In genomic region chr1:131174299-131174861, GRCm38 (mm10) we compare ENCODE assay signal across 14 mouse cellular contexts. TPM values are rescaled to one million over a fixed set of nuclear protein-coding genes. Genes with fewer than 3 reads are reported as not detected.
DNase-seq lines count a peak whose midpoint lies in the region; ATAC-seq and TF ChIP-seq lines count a peak whose summit lies in the region.
"Had no signal": no experiment of that assay in that cellular context is flagged by ENCODE, and none has a peak within 500 bp of the region (broad histone marks: within the 10 kb centered on the region; RNA-seq: fewer than 3 reads in every experiment).

No protein-coding gene starts in this region.

- no peak for TF ChIP-seq CTCF in cerebellum, adult 2 months (IDR thresholded peaks at IDR 0.05; ENCODE audit: borderline replicate concordance, insufficient read depth, low read depth, low read length)
- TF ChIP-seq CTCF in spleen, adult 2 months (IDR thresholded peaks at IDR 0.05; ENCODE audit: extremely low read depth, insufficient read depth, insufficient read length, insufficient replicate concordance): no peak

- H3K4me1 ChIP-seq in cerebellum, adult 2 months (ENCODE audit: control insufficient read depth, insufficient read depth, low read length): no peaks in the 10 kb centered on the region
- H3K4me1 ChIP-seq in kidney, embryonic 16.5 days (ENCODE audit: insufficient read depth, low read length): no peaks in the 10 kb centered on the region
- no peaks in the 10 kb centered on the region for H3K4me1 ChIP-seq in spleen, adult 2 months (ENCODE audit: control insufficient read depth, insufficient read depth, insufficient read length)
- H3K4me1 ChIP-seq: embryonic facial prominence, embryonic 12.5 days; forebrain, embryonic 15.5 days; stomach, embryonic 15.5 days had no signal

- H3K4me3 ChIP-seq in cerebellum, adult 2 months (replicated peaks; ENCODE audit: insufficient read depth, low read depth, low read length): no peak overlapping the region
- no peak overlapping the region for H3K4me3 ChIP-seq in kidney, embryonic 16.5 days (ENCODE audit: low read length)
- no peak overlapping the region for H3K4me3 ChIP-seq in spleen, adult 2 months (ENCODE audit: extremely low read depth, insufficient read depth, insufficient read length)
- H3K4me3 ChIP-seq: embryonic facial prominence, embryonic 12.5 days; forebrain, embryonic 15.5 days; liver, embryonic 12.5 days; stomach, embryonic 15.5 days had no signal

- no peak for TF ChIP-seq POLR2A in cerebellum, adult 2 months (IDR thresholded peaks at IDR 0.05; ENCODE audit: borderline replicate concordance, insufficient read depth, low read length)
- no peak for TF ChIP-seq POLR2A in spleen, adult 2 months (IDR thresholded peaks at IDR 0.05; ENCODE audit: low read depth, low read length)

- DNase-seq in cerebellum, adult 2 months: peak; percentile 38 to 57
- no peak for DNase-seq in cerebellum, adult 11 months
- no peak for DNase-seq in kidney, adult 18-20 months
- DNase-seq in spleen, adult 2 months (ENCODE audit: low read depth in 1 of 2, low spot score in 2 of 2): no peak
- no peak for DNase-seq in spleen, postnatal 10 days (ENCODE audit: low spot score in 2 of 2)
- DNase-seq: lung, embryonic 14.5 days; lung, postnatal 4 days; midbrain, embryonic 14.5 days had no signal

- H3K36me3 ChIP-seq in kidney, embryonic 16.5 days (ENCODE audit: insufficient read depth, low read length): peaks cover 45% of the 10 kb centered on the region
- H3K36me3 ChIP-seq in spleen, adult 2 months (ENCODE audit: control insufficient read depth, insufficient read depth, low read length): peaks cover 37% of the 10 kb centered on the region

- H3K27me3 ChIP-seq in cerebellum, adult 2 months (ENCODE audit: control insufficient read depth, insufficient read depth, low read length): no peaks in the 10 kb centered on the region
- H3K27me3 ChIP-seq in kidney, embryonic 16.5 days (ENCODE audit: insufficient read depth, low read length): no peaks in the 10 kb centered on the region
- no peaks in the 10 kb centered on the region for H3K27me3 ChIP-seq in spleen, adult 2 months (ENCODE audit: control insufficient read depth, insufficient read depth, low read length)
- H3K27me3 ChIP-seq: embryonic facial prominence, embryonic 12.5 days; forebrain, embryonic 15.5 days; liver, embryonic 12.5 days; stomach, embryonic 15.5 days had no signal

- ATAC-seq in kidney, embryonic 16.5 days (ENCODE audit: low FRiP score, low TSS enrichment): peak; percentile 70
- no peak for ATAC-seq in CD4-positive, CD25-positive, alpha-beta regulatory T cell, adult 4 months
- ATAC-seq: forebrain, embryonic 15.5 days; liver, embryonic 12.5 days had no signal

- no peak overlapping the region for H3K9ac ChIP-seq in kidney, embryonic 16.5 days (replicated peaks; ENCODE audit: low read length)
- H3K9ac ChIP-seq: embryonic facial prominence, embryonic 12.5 days; forebrain, embryonic 15.5 days; liver, embryonic 12.5 days; lung, embryonic 14.5 days; stomach, embryonic 15.5 days had no signal

- no peaks in the 10 kb centered on the region for H3K9me3 ChIP-seq in kidney, embryonic 16.5 days (ENCODE audit: low read length)
- H3K9me3 ChIP-seq: embryonic facial prominence, embryonic 12.5 days; forebrain, embryonic 15.5 days; liver, embryonic 12.5 days; stomach, embryonic 15.5 days had no signal

- H3K4me2 ChIP-seq in kidney, embryonic 16.5 days (replicated peaks; ENCODE audit: low read depth, low read length): no peak overlapping the region
- H3K4me2 ChIP-seq: embryonic facial prominence, embryonic 12.5 days; forebrain, embryonic 15.5 days; liver, embryonic 12.5 days; lung, embryonic 14.5 days; stomach, embryonic 15.5 days had no signal

- no peak overlapping the region for H3K27ac ChIP-seq in cerebellum, adult 2 months (ENCODE audit: insufficient read depth, low read length)
- H3K27ac ChIP-seq in kidney, embryonic 16.5 days (ENCODE audit: low read length): no peak overlapping the region
- H3K27ac ChIP-seq in spleen, adult 2 months (ENCODE audit: insufficient read depth, low read length): peak overlapping the region; percentile 5; the same call in 1 of the 2 replicates
- H3K27ac ChIP-seq: embryonic facial prominence, embryonic 12.5 days; forebrain, embryonic 15.5 days; liver, embryonic 12.5 days; stomach, embryonic 15.5 days had no signal

- WGBS in cerebellum, adult 2 months: 81% methylated on average over 12 of the region's 12 CpGs
- 55% methylated on average over 12 of the region's 12 CpGs for WGBS in kidney, embryonic 16.5 days
- 76% methylated on average over 12 of the region's 12 CpGs for WGBS in spleen, adult 2 months

RNA-seq across cellular contexts. Expression of gene Eif2d, which starts 21.4 kb away (rescaled TPM):
- 53.8 and 54.5 TPM in 2 replicates for polyA plus RNA-seq in cerebellum, adult 2 months (2012; rRNA removed)
- 70.0 and 70.5 TPM in 2 replicates for polyA plus RNA-seq in kidney, embryonic 16.5 days (2015; fragmentation: Nextera tagmentation; extraction: Ambion mirVana)
- polyA plus RNA-seq in spleen, adult 2 months (2012; rRNA removed): 17.4 and 19.6 TPM in 2 replicates
- polyA plus RNA-seq in CD4-positive, CD25-positive, alpha-beta regulatory T cell, adult 4 months (2017; shearing (Covaris generic)): 10 to 100 TPM; 52.0 to 75.1 TPM

RNA-seq across cellular contexts. Expression of gene Dyrk3, which starts 36.2 kb away (rescaled TPM):
- polyA plus RNA-seq in cerebellum, adult 2 months (2012; rRNA removed): 2.9 and 4.1 TPM in 2 replicates
- polyA plus RNA-seq in kidney, embryonic 16.5 days (2015; fragmentation: Nextera tagmentation; extraction: Ambion mirVana): 5.9 and 6.1 TPM in 2 replicates
- polyA plus RNA-seq in spleen, adult 2 months (2012; rRNA removed): 3.6 and 4.6 TPM in 2 replicates
- under 1 TPM in 1 of 2 experiments, not detected in 1; 0.19 TPM for polyA plus RNA-seq in CD4-positive, CD25-positive, alpha-beta regulatory T cell, adult 4 months (2017; shearing (Covaris generic))

Comparison
In these comparisons a context has a peak if more than half of its experiments do, and no peak if none do; other contexts are left out.
1. DNase-seq: peak in cerebellum, adult 2 months (2 of 2); none in cerebellum, adult 11 months (single experiment), kidney, adult 18-20 months (single experiment), spleen, adult 2 months (0 of 2) and spleen, postnatal 10 days (0 of 2).